Mouse (Mus musculus) liver, postnatal 0 days (tissue): ENCODE measurements at regions not wholly inside any gene's neighbourhood (a gene's known extent, or its start where the extent isn't known, plus 50 kb on each side); places are given as distances from the start of the nearest gene placed in this dataset.

ENCODE experiments used
- ATAC-seq: fragments of 200-750 bp; cut with Nextera tagmentation; 2 replicates; pipeline ENCODE4 v1.8.0; 2017; ENCODE audit warnings: mild to moderate bottlenecking, moderate library complexity
- DNase-seq: peaks from one replicate; pipeline ENCODE4 v3.0.0-alpha.2; 2016
- H3K27ac ChIP-seq: fragments of 300-500 bp; sonication (generic); 2 replicates; pipeline ENCODE4 v1.5.1; 2014; ENCODE audit warnings: antibody characterized with exemption, moderate library complexity, mild to moderate bottlenecking, low read depth
- H3K27me3 ChIP-seq: fragments of 300-500 bp; sonication (generic); 2 replicates; pipeline ENCODE4 v1.6.1; 2014; ENCODE audit warnings: low read length, control low read depth, mixed read lengths; ENCODE audit not compliant: insufficient read depth
- H3K36me3 ChIP-seq: fragments of 300-500 bp; sonication (generic); replicated peaks from 2 replicates; pipeline ENCODE4 v1.6.1; 2014; ENCODE audit warnings: mild to moderate bottlenecking, control low read depth, low read length, moderate library complexity, mixed read lengths; ENCODE audit not compliant: insufficient read depth
- H3K4me1 ChIP-seq: fragments of 300-500 bp; sonication (generic); 2 replicates; pipeline ENCODE4 v1.6.1; 2014; ENCODE audit warnings: antibody characterized with exemption, mild to moderate bottlenecking, control low read depth; ENCODE audit not compliant: insufficient read depth
- H3K4me2 ChIP-seq: fragments of 300-500 bp; sonication (generic); 2 replicates; pipeline ENCODE4 v1.6.1; 2014; ENCODE audit warnings: low read depth, mild to moderate bottlenecking, low read length, moderate library complexity, mixed read lengths
- H3K4me3 ChIP-seq: fragments of 300-500 bp; sonication (generic); 2 replicates; pipeline ENCODE4 v1.5.1; 2014; ENCODE audit warnings: low read depth, low read length
- H3K9ac ChIP-seq: fragments of 300-500 bp; sonication (generic); replicated peaks from 2 replicates; pipeline ENCODE4 v1.6.1; 2014; ENCODE audit warnings: mild to moderate bottlenecking, moderate library complexity
- H3K9me3 ChIP-seq: fragments of 300-500 bp; sonication (generic); 2 replicates; pipeline ENCODE4 v1.6.1; 2016; ENCODE audit warnings: mild to moderate bottlenecking, control low read depth, low read length, mixed read lengths
- CTCF ChIP-seq: sonication (generic); IDR thresholded peaks from 2 replicates; pipeline ENCODE4 v1.5.1; 2016; ENCODE audit warnings: antibody characterized with exemption, low read depth
- EP300 ChIP-seq: IDR thresholded peaks from 2 replicates; pipeline ENCODE4 v1.6.1; 2016; ENCODE audit warnings: antibody characterized with exemption, low read depth, mild to moderate bottlenecking
- WGBS: fragments of 180-500 bp; shearing (Covaris S2); extraction: QIAGEN DNeasy Blood & Tissue Kit; methylation state at CpG from one replicate; pipeline ENCODE4 v1.1.7; 2014; ENCODE audit not compliant: insufficient replicate concordance; 5-methylcytosine and 5-hydroxymethylcytosine counted together

- Histone ChIP-seq H3K4me1 (no peaks in the 10 kb centered on the region), H3K4me2 (no peak overlapping the region), H3K27me3 (no peaks in the 10 kb centered on the region), H3K36me3 (no peaks in the 10 kb centered on the region), H3K9ac (no peak overlapping the region), H3K4me3 (no peak overlapping the region), H3K9me3 (no peaks in the 10 kb centered on the region), H3K27ac (no peak overlapping the region)
- ATAC-seq, result no peak
- TF ChIP-seq CTCF (no peak), EP300 (no peak)
- DNase-seq, result no peak
Measured at GRCm38 (mm10) chr9:11729732-11730131, 825.2 kb upstream of the Cntn5 start.

GRCm38 (mm10) chr9:11721811-11722210, 817.2 kb upstream of the Cntn5 start:
- 74% methylated on average over 2 of the region's 2 CpGs for WGBS
- no peak for ATAC-seq
- Histone ChIP-seq H3K4me2 (no peak overlapping the region), H3K9ac (no peak overlapping the region), H3K27ac (no peak overlapping the region), H3K27me3 (no peaks in the 10 kb centered on the region), H3K9me3 (no peaks in the 10 kb centered on the region; the same call in 1 of the 2 replicates), H3K4me1 (no peaks in the 10 kb centered on the region), H3K4me3 (no peak overlapping the region), H3K36me3 (no peaks in the 10 kb centered on the region)
- TF ChIP-seq EP300 (no peak), CTCF (no peak)
- DNase-seq, result no peak

- Histone ChIP-seq H3K36me3 (no peaks in the 10 kb centered on the region), H3K4me2 (no peak overlapping the region), H3K9me3 (no peaks in the 10 kb centered on the region), H3K4me3 (no peak overlapping the region), H3K9ac (no peak overlapping the region), H3K4me1 (no peaks in the 10 kb centered on the region), H3K27ac (no peak overlapping the region), H3K27me3 (no peaks in the 10 kb centered on the region)
- ATAC-seq, result no peak
- 81% methylated on average over 1 of the region's 1 CpGs for WGBS
- no peak for DNase-seq
- TF ChIP-seq CTCF (no peak), EP300 (no peak)
Measured at GRCm38 (mm10) chr9:11704647-11705046, 800.1 kb upstream of the Cntn5 start.

GRCm38 (mm10) chr9:11703150-11703549, 798.6 kb upstream of the Cntn5 start:
- Histone ChIP-seq H3K36me3 (no peaks in the 10 kb centered on the region), H3K4me1 (no peaks in the 10 kb centered on the region), H3K27ac (no peak overlapping the region), H3K9ac (no peak overlapping the region), H3K27me3 (no peaks in the 10 kb centered on the region), H3K9me3 (no peaks in the 10 kb centered on the region), H3K4me2 (no peak overlapping the region), H3K4me3 (no peak overlapping the region)
- TF ChIP-seq EP300 (no peak), CTCF (no peak)
- ATAC-seq (peak; percentile 51; the same call in 1 of the 2 replicates), DNase-seq (no peak)
- 80% methylated on average over 3 of the region's 3 CpGs for WGBS

- TF ChIP-seq EP300 (no peak), CTCF (no peak)
- ATAC-seq, result no peak
Measured at GRCm38 (mm10) chr9:11693505-11693904, 788.9 kb upstream of the Cntn5 start.

GRCm38 (mm10) chr9:11687101-11687500, 782.5 kb upstream of the Cntn5 start:
- H3K36me3 ChIP-seq, result no peaks in the 10 kb centered on the region
- DNase-seq, result no peak
- H3K4me3 ChIP-seq, result no peak overlapping the region
- H3K9ac ChIP-seq, result no peak overlapping the region
- ATAC-seq, result no peak
- no peaks in the 10 kb centered on the region for H3K9me3 ChIP-seq
- H3K4me2 ChIP-seq, result no peak overlapping the region
- 41% methylated on average over 2 of the region's 2 CpGs for WGBS
- H3K27me3 ChIP-seq, result no peaks in the 10 kb centered on the region
- no peak overlapping the region for H3K27ac ChIP-seq
- no peaks in the 10 kb centered on the region for H3K4me1 ChIP-seq
- no peak for TF ChIP-seq CTCF
- TF ChIP-seq EP300, result no peak

More at GRCm38 (mm10) chr9:11693505-11693904, 788.9 kb upstream of the Cntn5 start:
- Histone ChIP-seq H3K27ac (no peak overlapping the region), H3K4me3 (no peak overlapping the region), H3K4me2 (no peak overlapping the region), H3K9ac (no peak overlapping the region), H3K4me1 (no peaks in the 10 kb centered on the region), H3K27me3 (no peaks in the 10 kb centered on the region), H3K9me3 (no peaks in the 10 kb centered on the region), H3K36me3 (no peaks in the 10 kb centered on the region)
- DNase-seq, result no peak
- WGBS, result 73% methylated on average over 1 of the region's 1 CpGs

GRCm38 (mm10) chr9:11671939-11672338, 767.4 kb upstream of the Cntn5 start:
- no peaks in the 10 kb centered on the region for H3K36me3 ChIP-seq
- H3K9ac ChIP-seq, result no peak overlapping the region
- no peak for ATAC-seq
- H3K27me3 ChIP-seq, result no peaks in the 10 kb centered on the region
- no peaks in the 10 kb centered on the region for H3K4me1 ChIP-seq
- H3K4me2 ChIP-seq, result no peak overlapping the region
- 63% methylated on average over 3 of the region's 3 CpGs for WGBS
- H3K27ac ChIP-seq, result no peak overlapping the region
- no peaks in the 10 kb centered on the region for H3K9me3 ChIP-seq
- DNase-seq, result no peak
- H3K4me3 ChIP-seq, result no peak overlapping the region
- TF ChIP-seq CTCF (no peak), EP300 (no peak)
